Mouse (Mus musculus): ENCODE data around the gene Atg10. TPM values are rescaled to one million over a fixed set of nuclear protein-coding genes. Genes with fewer than 3 reads are reported as not detected.

Gene Atg10
- polyA plus RNA-seq, 2 experiments = 0.94 to 2.8 TPM

- H3K9ac ChIP-seq (replicated peaks) = no peak overlapping the region
- H3K27ac ChIP-seq = no peak overlapping the region
- H3K36me3 ChIP-seq (replicated peaks; ENCODE audit: control insufficient read depth, insufficient read depth, low read depth) = no peaks in the 10 kb centered on the region
- DNase-seq (ENCODE audit: low read depth in 3 of 3, low spot score in 3 of 3) (no peak), ATAC-seq (ENCODE audit: insufficient read depth) (no peak)
- TF ChIP-seq CTCF (IDR thresholded peaks at IDR 0.05; ENCODE audit: low read depth) (no peak), EP300 (IDR thresholded peaks at IDR 0.05; ENCODE audit: low read depth) (no peak)
- WGBS (ENCODE audit: insufficient replicate concordance) = 63% methylated on average over 3 of the region's 3 CpGs
- no peaks in the 10 kb centered on the region for H3K9me3 ChIP-seq (ENCODE audit: control insufficient read depth, low read length)
- H3K4me3 ChIP-seq (ENCODE audit: insufficient read depth in 1 of 2, low read depth in 2 of 2, low read length in 2 of 2) = no peak overlapping the region
- no peak overlapping the region for H3K4me2 ChIP-seq (ENCODE audit: low read depth)
- no peaks in the 10 kb centered on the region for H3K27me3 ChIP-seq (ENCODE audit: control insufficient read depth, insufficient read depth, low read length)
- no peaks in the 10 kb centered on the region for H3K4me1 ChIP-seq (replicated peaks; ENCODE audit: control insufficient read depth in 2 of 2, insufficient read depth in 2 of 2, low read length in 1 of 2)
Observed at GRCm38 (mm10) chr13:91237976-91238375, 14.2 kb upstream of the Atg10 start.

GRCm38 (mm10) chr13:91236884-91237283 is 13.1 kb upstream of the Atg10 start:
- Histone ChIP-seq H3K4me2 (ENCODE audit: low read depth) (no peak overlapping the region), H3K9me3 (ENCODE audit: control insufficient read depth, low read length) (no peaks in the 10 kb centered on the region), H3K27me3 (ENCODE audit: control insufficient read depth, insufficient read depth, low read length) (no peaks in the 10 kb centered on the region), H3K36me3 (replicated peaks; ENCODE audit: control insufficient read depth, insufficient read depth, low read depth) (no peaks in the 10 kb centered on the region), H3K27ac (no peak overlapping the region), H3K4me1 (replicated peaks; ENCODE audit: control insufficient read depth in 2 of 2, insufficient read depth in 2 of 2, low read length in 1 of 2) (no peaks in the 10 kb centered on the region), H3K9ac (replicated peaks) (no peak overlapping the region), H3K4me3 (ENCODE audit: insufficient read depth in 1 of 2, low read depth in 2 of 2, low read length in 2 of 2) (no peak overlapping the region)
- ATAC-seq (ENCODE audit: insufficient read depth) (no peak), DNase-seq (ENCODE audit: low read depth in 3 of 3, low spot score in 3 of 3) (no peak)
- TF ChIP-seq CTCF (IDR thresholded peaks at IDR 0.05; ENCODE audit: low read depth) = no peak
- no peak for TF ChIP-seq EP300 (IDR thresholded peaks at IDR 0.05; ENCODE audit: low read depth)
- 59% methylated on average over 2 of the region's 2 CpGs for WGBS (ENCODE audit: insufficient replicate concordance)

GRCm38 (mm10) chr13:91224438-91224814 is 658 bp upstream of the Atg10 start:
- WGBS (ENCODE audit: insufficient replicate concordance) = 43% methylated on average over 2 of the region's 2 CpGs

GRCm38 (mm10) chr13:91223063-91223462 is 705 bp downstream of the Atg10 start:
- TF ChIP-seq EP300 (IDR thresholded peaks at IDR 0.05; ENCODE audit: low read depth) (no peak), CTCF (IDR thresholded peaks at IDR 0.05; ENCODE audit: low read depth) (no peak)
- DNase-seq (ENCODE audit: low read depth in 3 of 3, low spot score in 3 of 3) (no peak), ATAC-seq (ENCODE audit: insufficient read depth) (no peak)
- 68% methylated on average over 1 of the region's 1 CpGs for WGBS (ENCODE audit: insufficient replicate concordance)
- H3K36me3 ChIP-seq (replicated peaks; ENCODE audit: control insufficient read depth, insufficient read depth, low read depth) = no peaks in the 10 kb centered on the region
- no peak overlapping the region for H3K27ac ChIP-seq
- H3K4me2 ChIP-seq (ENCODE audit: low read depth) = peak overlapping the region; percentile 88
- H3K9ac ChIP-seq (replicated peaks) = no peak overlapping the region
- peaks cover 0 to 5% of the 10 kb centered on the region in 2 experiments; a peak in 3 of 4 replicates for H3K4me1 ChIP-seq (replicated peaks; ENCODE audit: control insufficient read depth in 2 of 2, insufficient read depth in 2 of 2, low read length in 1 of 2)
- H3K27me3 ChIP-seq (ENCODE audit: control insufficient read depth, insufficient read depth, low read length) = no peaks in the 10 kb centered on the region
- H3K4me3 ChIP-seq (ENCODE audit: insufficient read depth in 1 of 2, low read depth in 2 of 2, low read length in 2 of 2) = peak overlapping the region in 1 of 2 experiments; percentile 75; a peak in 2 of 4 replicates
- H3K9me3 ChIP-seq (ENCODE audit: control insufficient read depth, low read length) = no peaks in the 10 kb centered on the region

More at GRCm38 (mm10) chr13:91224438-91224814, 658 bp upstream of the Atg10 start:
- Histone ChIP-seq H3K9ac (replicated peaks) (peak overlapping the region; percentile 58), H3K4me3 (ENCODE audit: insufficient read depth in 1 of 2, low read depth in 2 of 2, low read length in 2 of 2) (peak overlapping the region; percentile 75 to 87), H3K27ac (peak overlapping the region; percentile 48), H3K4me1 (replicated peaks; ENCODE audit: control insufficient read depth in 2 of 2, insufficient read depth in 2 of 2, low read length in 1 of 2) (peaks cover 0 to 5% of the 10 kb centered on the region in 2 experiments; a peak in 3 of 4 replicates), H3K36me3 (replicated peaks; ENCODE audit: control insufficient read depth, insufficient read depth, low read depth) (no peaks in the 10 kb centered on the region), H3K4me2 (ENCODE audit: low read depth) (peak overlapping the region; percentile 88), H3K9me3 (ENCODE audit: control insufficient read depth, low read length) (no peaks in the 10 kb centered on the region), H3K27me3 (ENCODE audit: control insufficient read depth, insufficient read depth, low read length) (no peaks in the 10 kb centered on the region)
- ATAC-seq (ENCODE audit: insufficient read depth) (no peak; the same call in 1 of the 2 replicates), DNase-seq (ENCODE audit: low read depth in 3 of 3, low spot score in 3 of 3) (peak in 1 of 3 experiments; percentile 10)
- TF ChIP-seq EP300 (IDR thresholded peaks at IDR 0.05; ENCODE audit: low read depth) = no peak
- TF ChIP-seq CTCF (IDR thresholded peaks at IDR 0.05; ENCODE audit: low read depth) = no peak

- ATAC-seq (ENCODE audit: insufficient read depth) (no peak), DNase-seq (ENCODE audit: low read depth in 3 of 3, low spot score in 3 of 3) (no peak)
- H3K36me3 ChIP-seq (replicated peaks; ENCODE audit: control insufficient read depth, insufficient read depth, low read depth) = no peaks in the 10 kb centered on the region
- 42% methylated on average over 4 of the region's 4 CpGs for WGBS (ENCODE audit: insufficient replicate concordance)
- H3K9me3 ChIP-seq (ENCODE audit: control insufficient read depth, low read length) = no peaks in the 10 kb centered on the region
- H3K27me3 ChIP-seq (ENCODE audit: control insufficient read depth, insufficient read depth, low read length) = no peaks in the 10 kb centered on the region
- no peak overlapping the region for H3K4me3 ChIP-seq (ENCODE audit: insufficient read depth in 1 of 2, low read depth in 2 of 2, low read length in 2 of 2)
- H3K27ac ChIP-seq = no peak overlapping the region
- H3K4me2 ChIP-seq (ENCODE audit: low read depth) = no peak overlapping the region
- no peak overlapping the region for H3K9ac ChIP-seq (replicated peaks)
- H3K4me1 ChIP-seq (replicated peaks; ENCODE audit: control insufficient read depth in 2 of 2, insufficient read depth in 2 of 2, low read length in 1 of 2) = peaks cover 0 to 7% of the 10 kb centered on the region in 2 experiments; a peak in 3 of 4 replicates
- TF ChIP-seq EP300 (IDR thresholded peaks at IDR 0.05; ENCODE audit: low read depth) (no peak), CTCF (IDR thresholded peaks at IDR 0.05; ENCODE audit: low read depth) (no peak)
Observed at GRCm38 (mm10) chr13:91221696-91222095, 2.1 kb downstream of the Atg10 start.
